16 mouse cellular contexts compared by ENCODE assay signal in genomic region chr1:76585921-76586320, GRCm38 (mm10).
"Had no signal": no experiment of that assay in that cellular context is flagged by ENCODE, and none has a peak within 500 bp of the region (broad histone marks: within the 10 kb centered on the region; RNA-seq: fewer than 3 reads in every experiment).

No protein-coding gene starts in this region.

- H3K4me3 ChIP-seq: neural tube, embryonic 13.5 days; neural tube, embryonic 15.5 days; stomach, embryonic 15.5 days had no signal

- H3K4me1 ChIP-seq: neural tube, embryonic 13.5 days; neural tube, embryonic 15.5 days; stomach, embryonic 15.5 days had no signal

- DNase-seq: retina, postnatal 1 day; right cerebral cortex, adult 18-20 months; right cerebral cortex, postnatal 14 days; right cerebral cortex, postnatal 25 days; right cerebral cortex, postnatal 4 days; spleen, adult 18-20 months; thymus, adult 18-20 months; thymus, adult 2 months; thymus, postnatal 14 days; thymus, postnatal 25 days; thymus, postnatal 36 days; thymus, postnatal 4 days had no signal

- H3K27ac ChIP-seq: neural tube, embryonic 13.5 days; neural tube, embryonic 15.5 days; stomach, embryonic 15.5 days; stomach, postnatal 0 days had no signal

- H3K27me3 ChIP-seq: neural tube, embryonic 13.5 days; neural tube, embryonic 15.5 days; stomach, embryonic 15.5 days had no signal
